ENCODE assay signal across 8 mouse cellular contexts in genomic region chr12:79748862-79749261, GRCm38 (mm10).
DNase-seq lines count a peak whose midpoint lies in the region; ATAC-seq lines count a peak whose summit lies in the region.

No protein-coding gene starts in this region.

- no peak for ATAC-seq in forebrain, embryonic 11.5 days (replicated peaks; ENCODE audit: low FRiP score)
- ATAC-seq in forebrain, embryonic 15.5 days (replicated peaks): no peak
- no peak for ATAC-seq in intestine, embryonic 14.5 days (replicated peaks; ENCODE audit: low FRiP score, low TSS enrichment, low read depth)
- ATAC-seq in intestine, embryonic 16.5 days: no peak
- no peak for ATAC-seq in limb, embryonic 15.5 days (ENCODE audit: insufficient number of reproducible peaks, low FRiP score, low TSS enrichment, low read depth)

- H3K4me1 ChIP-seq in forebrain, embryonic 11.5 days (replicated peaks; ENCODE audit: control insufficient read depth, insufficient read depth, low read length): peaks cover 46% of the 10 kb centered on the region
- H3K4me1 ChIP-seq in forebrain, embryonic 15.5 days: peaks cover 37% of the 10 kb centered on the region
- peaks cover 62% of the 10 kb centered on the region for H3K4me1 ChIP-seq in intestine, embryonic 14.5 days (replicated peaks; ENCODE audit: control insufficient read depth, insufficient read depth, low read length)
- peaks cover 39% of the 10 kb centered on the region for H3K4me1 ChIP-seq in intestine, embryonic 16.5 days (ENCODE audit: control insufficient read depth, insufficient read depth, low read length)
- H3K4me1 ChIP-seq in brown adipose tissue, adult 24 weeks (ENCODE audit: control insufficient read depth, insufficient read depth, insufficient read length, low read length): peaks cover 29% of the 10 kb centered on the region
- H3K4me1 ChIP-seq in limb, embryonic 15.5 days: peaks cover 66% of the 10 kb centered on the region

- H3K4me3 ChIP-seq in forebrain, embryonic 11.5 days (ENCODE audit: low read depth, low read length): no peak overlapping the region
- no peak overlapping the region for H3K4me3 ChIP-seq in forebrain, embryonic 15.5 days
- H3K4me3 ChIP-seq in intestine, embryonic 14.5 days (ENCODE audit: low read depth, low read length): no peak overlapping the region
- no peak overlapping the region for H3K4me3 ChIP-seq in intestine, embryonic 16.5 days (ENCODE audit: low read length)
- no peak overlapping the region for H3K4me3 ChIP-seq in brown adipose tissue, adult 24 weeks (ENCODE audit: insufficient read depth, low read depth, low read length)
- H3K4me3 ChIP-seq in limb, embryonic 15.5 days: no peak overlapping the region

- H3K9ac ChIP-seq in forebrain, embryonic 11.5 days (ENCODE audit: low read length): no peak overlapping the region
- H3K9ac ChIP-seq in forebrain, embryonic 15.5 days (replicated peaks): no peak overlapping the region
- no peak overlapping the region for H3K9ac ChIP-seq in intestine, embryonic 14.5 days (ENCODE audit: low read length)
- no peak overlapping the region for H3K9ac ChIP-seq in intestine, embryonic 16.5 days (ENCODE audit: low read depth, low read length)
- H3K9ac ChIP-seq in limb, embryonic 15.5 days: no peak overlapping the region

- 31% methylated on average over 4 of the region's 4 CpGs for WGBS in forebrain, embryonic 11.5 days
- WGBS in forebrain, embryonic 15.5 days: 41% methylated on average over 4 of the region's 4 CpGs
- 43% methylated on average over 4 of the region's 4 CpGs for WGBS in intestine, embryonic 14.5 days
- 48% methylated on average over 4 of the region's 4 CpGs for WGBS in intestine, embryonic 16.5 days
- WGBS in limb, embryonic 15.5 days: 47% methylated on average over 4 of the region's 4 CpGs

- no peaks in the 10 kb centered on the region for H3K36me3 ChIP-seq in forebrain, embryonic 11.5 days (ENCODE audit: control insufficient read depth, insufficient read depth, low read length)
- H3K36me3 ChIP-seq in forebrain, embryonic 15.5 days: no peaks in the 10 kb centered on the region
- H3K36me3 ChIP-seq in intestine, embryonic 14.5 days (ENCODE audit: control insufficient read depth, insufficient read depth, low read length): no peaks in the 10 kb centered on the region
- H3K36me3 ChIP-seq in intestine, embryonic 16.5 days (ENCODE audit: control insufficient read depth, insufficient read depth, low read length): no peaks in the 10 kb centered on the region
- H3K36me3 ChIP-seq in limb, embryonic 15.5 days: no peaks in the 10 kb centered on the region

- H3K9me3 ChIP-seq in forebrain, embryonic 11.5 days (ENCODE audit: control insufficient read depth, low read length): no peaks in the 10 kb centered on the region
- H3K9me3 ChIP-seq in forebrain, embryonic 15.5 days: no peaks in the 10 kb centered on the region
- no peaks in the 10 kb centered on the region for H3K9me3 ChIP-seq in intestine, embryonic 14.5 days (ENCODE audit: control insufficient read depth, low read length)
- H3K9me3 ChIP-seq in intestine, embryonic 16.5 days (ENCODE audit: control insufficient read depth, low read length): no peaks in the 10 kb centered on the region
- H3K9me3 ChIP-seq in limb, embryonic 15.5 days: no peaks in the 10 kb centered on the region

- intact Hi-C loops in left cerebral cortex, postnatal 25 days (cut with DNase I): no loop called here

- no peak overlapping the region for H3K4me2 ChIP-seq in forebrain, embryonic 11.5 days (ENCODE audit: low read depth, low read length, severe bottlenecking)
- H3K4me2 ChIP-seq in forebrain, embryonic 15.5 days (replicated peaks): no peak overlapping the region
- no peak overlapping the region for H3K4me2 ChIP-seq in intestine, embryonic 14.5 days (ENCODE audit: low read length)
- H3K4me2 ChIP-seq in intestine, embryonic 16.5 days (ENCODE audit: low read depth, low read length): no peak overlapping the region
- no peak overlapping the region for H3K4me2 ChIP-seq in limb, embryonic 15.5 days

- no peak for DNase-seq in forebrain, embryonic 11.5 days (ENCODE audit: low spot score)
- DNase-seq in intestine, embryonic 14.5 days (ENCODE audit: low spot score): no peak
- DNase-seq in embryo, embryonic 11 days: no peak
- DNase-seq in left cerebral cortex, postnatal 25 days (ENCODE audit: low spot score in 2 of 2): no peak

- no peaks in the 10 kb centered on the region for H3K27me3 ChIP-seq in forebrain, embryonic 11.5 days (ENCODE audit: control insufficient read depth, insufficient read depth, low read length)
- no peaks in the 10 kb centered on the region for H3K27me3 ChIP-seq in forebrain, embryonic 15.5 days
- H3K27me3 ChIP-seq in intestine, embryonic 14.5 days (replicated peaks; ENCODE audit: control insufficient read depth, insufficient read depth, low read length): no peaks in the 10 kb centered on the region
- no peaks in the 10 kb centered on the region for H3K27me3 ChIP-seq in intestine, embryonic 16.5 days (replicated peaks; ENCODE audit: control insufficient read depth, insufficient read depth, low read length)
- H3K27me3 ChIP-seq in limb, embryonic 15.5 days: no peaks in the 10 kb centered on the region

- peak overlapping the region; percentile 77; the same call in 1 of the 2 replicates for H3K27ac ChIP-seq in forebrain, embryonic 11.5 days (ENCODE audit: low read depth, low read length)
- no peak overlapping the region for H3K27ac ChIP-seq in forebrain, embryonic 15.5 days (replicated peaks)
- peak overlapping the region; percentile 78; the same call in 1 of the 2 replicates for H3K27ac ChIP-seq in intestine, embryonic 14.5 days (ENCODE audit: low read depth)
- no peak overlapping the region for H3K27ac ChIP-seq in intestine, embryonic 16.5 days (ENCODE audit: low read length)
- peak overlapping the region; percentile 28; the same call in 1 of the 2 replicates for H3K27ac ChIP-seq in brown adipose tissue, adult 24 weeks (replicated peaks; ENCODE audit: low read depth, low read length)
- H3K27ac ChIP-seq in limb, embryonic 15.5 days: peak overlapping the region; percentile 47

Comparison
In these comparisons a context has a peak if more than half of its experiments do, and no peak if none do; other contexts are left out.
1. H3K27ac ChIP-seq: peak in forebrain, embryonic 11.5 days (single experiment), intestine, embryonic 14.5 days (single experiment), brown adipose tissue, adult 24 weeks (single experiment) and limb, embryonic 15.5 days (single experiment); none in forebrain, embryonic 15.5 days (single experiment) and intestine, embryonic 16.5 days (single experiment).